Mouse (Mus musculus): Measurements from ENCODE around the gene Btbd35f11.
"Not testable (repeated sequence)": the region's sequence is repeated elsewhere in the genome, so short reads cannot be mapped to it uniquely, and the experiment has no call there.

The Btbd35f11 gene

DNA sequence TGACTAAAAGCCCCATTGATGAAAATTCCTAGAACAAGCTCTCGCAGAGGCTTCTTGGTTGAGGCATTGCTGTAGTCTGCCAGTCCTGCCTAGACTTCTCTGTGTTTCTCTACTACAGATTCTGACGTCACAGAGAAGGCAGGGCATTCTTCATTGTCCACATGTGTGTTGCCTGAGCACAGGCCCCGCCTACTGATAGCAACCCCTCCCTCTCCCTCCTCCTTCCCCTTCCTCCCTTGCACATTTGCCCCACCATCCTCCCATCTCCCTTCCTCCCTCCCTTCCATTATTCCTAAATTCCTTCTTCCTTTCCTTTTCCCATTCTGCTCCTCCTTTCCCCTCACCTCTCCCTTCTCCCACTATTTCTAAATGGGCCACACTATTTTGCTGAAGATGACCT lies at the start of gene Btbd35f11:
TSS of gene Btbd35f11 (minus strand) at position 101 of the 400 bp plus-strand sequence.
- DNase-seq, result not testable (repeated sequence)

DNA sequence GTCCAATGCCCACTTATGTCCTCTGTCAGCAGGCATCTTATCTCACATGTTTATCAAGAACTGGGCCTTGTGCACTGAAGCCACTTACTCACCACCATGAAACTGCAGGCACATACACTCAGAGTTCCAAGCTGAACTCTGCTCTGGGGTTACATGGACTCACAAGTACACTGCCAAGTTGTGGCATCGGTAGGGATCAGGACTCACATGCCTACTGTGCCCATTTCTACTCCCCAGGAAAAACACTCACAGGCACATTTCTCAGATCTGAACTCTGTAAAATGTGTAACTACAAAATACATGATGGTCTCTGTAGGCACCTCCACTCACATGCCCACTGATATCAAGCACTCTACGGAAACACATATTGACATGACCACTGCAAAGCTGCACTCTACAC lies 33.5 kb downstream of the Btbd35f11 start:
- DNase-seq, result peak in 1 of 2 experiments; percentile 4
